Mouse (Mus musculus) testis, adult 2 months (tissue): ENCODE data around the gene Rab12. TPM values are rescaled to one million over a fixed set of nuclear protein-coding genes. Genes with fewer than 3 reads are reported as not detected.
"Not testable (repeated sequence)": the region's sequence is repeated elsewhere in the genome, so short reads cannot be mapped to it uniquely, and the experiment has no call there.

Experiments used
- H3K27ac ChIP-seq: fragments of 200-500 bp; 2 replicates; pipeline ENCODE4 v1.5.1; 2012; ENCODE audit warnings: low read depth, low read length; ENCODE audit not compliant: control insufficient read depth, insufficient read depth
- H3K27me3 ChIP-seq: fragments of 200-500 bp; 2 replicates; pipeline ENCODE4 v1.6.1; 2012; ENCODE audit warnings: mild to moderate bottlenecking, low read length, moderate library complexity; ENCODE audit not compliant: control insufficient read depth, insufficient read depth
- H3K36me3 ChIP-seq: fragments of 200-500 bp; 2 replicates; pipeline ENCODE4 v1.6.1; 2012; ENCODE audit warnings: mild to moderate bottlenecking, low read length; ENCODE audit not compliant: control insufficient read depth, insufficient read depth
- H3K4me1 ChIP-seq: fragments of 200-500 bp; 2 replicates; pipeline ENCODE4 v1.6.1; 2012; ENCODE audit warnings: low read length; ENCODE audit not compliant: control insufficient read depth, insufficient read depth
- H3K4me3 ChIP-seq: fragments of 200-500 bp; 2 replicates; pipeline ENCODE4 v1.5.1; 2012; ENCODE audit warnings: low read depth, mild to moderate bottlenecking, low read length, moderate library complexity, mixed read lengths; ENCODE audit not compliant: control insufficient read depth
- CTCF ChIP-seq: fragments of 200-500 bp; IDR thresholded peaks from 2 replicates; pipeline ENCODE4 v1.5.1; 2012; ENCODE audit warnings: low read depth, mild to moderate bottlenecking, inconsistent platforms, low read length, moderate library complexity; ENCODE audit not compliant: control insufficient read depth, insufficient read depth, insufficient replicate concordance
- POLR2A ChIP-seq: fragments of 200-500 bp; IDR thresholded peaks from 2 replicates; pipeline ENCODE4 v1.6.1; 2012; ENCODE audit warnings: low read depth, mild to moderate bottlenecking, inconsistent platforms, low read length, moderate library complexity; ENCODE audit not compliant: control insufficient read depth
- polyA plus RNA-seq: library from polyadenylated mRNA; depleted of rRNA; stranded (reverse); fragments of >200 nt; gene quantifications from 2 replicates; pipeline ENCODE4 v1.2.3, GENCODE M21; 2012

The Rab12 gene
- polyA plus RNA-seq, 1 experiment: 11.3 TPM

GRCm38 (mm10) chr17:66550486-66550885 is 31.0 kb upstream of the Rab12 start:
- Histone ChIP-seq H3K4me3 (no peak overlapping the region), H3K4me1 (peaks cover 2% of the 10 kb centered on the region), H3K36me3 (no peaks in the 10 kb centered on the region), H3K27ac (no peak overlapping the region), H3K27me3 (no peaks in the 10 kb centered on the region)
- TF ChIP-seq POLR2A (no peak), CTCF (peak; percentile 43; the same call in 1 of the 2 replicates)

GRCm38 (mm10) chr17:66532285-66532684 is 12.8 kb upstream of the Rab12 start:
- no peak overlapping the region for H3K4me3 ChIP-seq
- H3K4me1 ChIP-seq: no peaks in the 10 kb centered on the region
- TF ChIP-seq POLR2A (no peak), CTCF (no peak)
- H3K36me3 ChIP-seq: no peaks in the 10 kb centered on the region
- no peak overlapping the region for H3K27ac ChIP-seq
- no peaks in the 10 kb centered on the region for H3K27me3 ChIP-seq

GRCm38 (mm10) chr17:66523396-66523795 is 3.9 kb upstream of the Rab12 start:
- Histone ChIP-seq H3K27ac (no peak overlapping the region), H3K4me3 (no peak overlapping the region), H3K4me1 (peaks cover 9% of the 10 kb centered on the region), H3K36me3 (no peaks in the 10 kb centered on the region), H3K27me3 (no peaks in the 10 kb centered on the region; the same call in 1 of the 2 replicates)
- no peak for TF ChIP-seq POLR2A
- TF ChIP-seq CTCF: no peak

DNA sequence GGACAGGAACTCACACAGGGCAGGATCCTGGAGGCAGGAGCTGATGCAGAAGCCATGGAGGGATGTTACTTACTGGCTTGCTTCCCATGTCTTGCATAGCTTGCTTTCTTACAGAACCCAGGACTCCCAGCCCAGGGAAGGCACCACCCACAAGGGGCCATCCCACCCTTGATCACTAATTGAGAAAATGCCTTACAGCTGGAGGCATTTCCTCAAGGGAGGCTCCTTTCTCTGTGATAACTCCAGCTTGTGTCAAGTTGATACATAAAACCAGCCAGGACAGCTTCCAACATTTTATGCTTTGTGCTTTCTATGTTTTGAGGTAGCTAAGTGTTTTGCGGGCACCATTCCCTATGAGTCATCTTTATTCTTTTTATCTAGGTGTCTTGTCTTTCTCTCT is 3.1 kb upstream of the Rab12 start:
- not testable (repeated sequence) for H3K27me3 ChIP-seq, H3K4me3 ChIP-seq, H3K27ac ChIP-seq, H3K36me3 ChIP-seq
- peaks cover 13% of the 10 kb centered on the region for H3K4me1 ChIP-seq

DNA sequence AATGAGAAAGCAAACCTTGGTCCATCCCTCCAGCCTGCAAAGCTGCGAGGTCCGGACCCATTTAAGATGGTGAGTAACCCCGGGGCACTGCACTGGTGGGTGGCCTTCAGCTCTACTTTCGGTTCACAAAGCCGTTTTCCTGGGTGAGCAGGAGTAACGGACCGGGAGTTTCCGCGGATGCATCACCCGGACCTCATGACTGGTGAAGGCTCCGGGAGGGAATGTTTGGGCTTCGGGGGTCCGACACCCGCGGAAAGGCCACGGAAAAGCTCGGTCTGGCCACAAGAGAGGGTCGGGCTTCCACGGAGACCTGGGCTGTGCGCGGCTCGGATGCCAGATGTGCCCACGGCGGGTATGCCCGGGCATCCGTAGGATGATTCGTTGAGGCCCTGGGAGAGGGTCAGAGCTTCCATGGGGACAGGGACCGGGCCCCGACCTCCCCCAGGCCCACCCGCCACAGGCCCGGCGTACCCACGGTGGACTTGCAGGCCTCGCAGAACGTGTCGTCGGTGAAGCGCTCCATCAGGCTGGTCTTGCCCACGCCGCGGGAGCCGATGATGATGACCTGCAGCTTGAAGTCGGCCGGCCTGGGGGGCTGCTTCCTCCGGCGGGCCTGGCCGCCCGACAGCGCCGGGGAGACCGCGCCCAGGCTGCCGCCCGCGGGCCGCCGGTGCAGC is 514 bp downstream of the Rab12 start:
- TF ChIP-seq POLR2A: no peak
- no peak for TF ChIP-seq CTCF
- H3K27me3 ChIP-seq: no peaks in the 10 kb centered on the region; the same call in 1 of the 2 replicates
- H3K36me3 ChIP-seq: no peaks in the 10 kb centered on the region
- H3K27ac ChIP-seq: peak overlapping the region; percentile 61
- H3K4me3 ChIP-seq: peak overlapping the region; percentile 82
- peaks cover 13% of the 10 kb centered on the region for H3K4me1 ChIP-seq

- Histone ChIP-seq H3K36me3 (no peaks in the 10 kb centered on the region), H3K4me3 (no peak overlapping the region), H3K27me3 (no peaks in the 10 kb centered on the region; the same call in 1 of the 2 replicates), H3K4me1 (peaks cover 18% of the 10 kb centered on the region), H3K27ac (no peak overlapping the region)
- TF ChIP-seq POLR2A (no peak), CTCF (no peak)
Measured at GRCm38 (mm10) chr17:66516953-66517352, 2.6 kb downstream of the Rab12 start.

DNA sequence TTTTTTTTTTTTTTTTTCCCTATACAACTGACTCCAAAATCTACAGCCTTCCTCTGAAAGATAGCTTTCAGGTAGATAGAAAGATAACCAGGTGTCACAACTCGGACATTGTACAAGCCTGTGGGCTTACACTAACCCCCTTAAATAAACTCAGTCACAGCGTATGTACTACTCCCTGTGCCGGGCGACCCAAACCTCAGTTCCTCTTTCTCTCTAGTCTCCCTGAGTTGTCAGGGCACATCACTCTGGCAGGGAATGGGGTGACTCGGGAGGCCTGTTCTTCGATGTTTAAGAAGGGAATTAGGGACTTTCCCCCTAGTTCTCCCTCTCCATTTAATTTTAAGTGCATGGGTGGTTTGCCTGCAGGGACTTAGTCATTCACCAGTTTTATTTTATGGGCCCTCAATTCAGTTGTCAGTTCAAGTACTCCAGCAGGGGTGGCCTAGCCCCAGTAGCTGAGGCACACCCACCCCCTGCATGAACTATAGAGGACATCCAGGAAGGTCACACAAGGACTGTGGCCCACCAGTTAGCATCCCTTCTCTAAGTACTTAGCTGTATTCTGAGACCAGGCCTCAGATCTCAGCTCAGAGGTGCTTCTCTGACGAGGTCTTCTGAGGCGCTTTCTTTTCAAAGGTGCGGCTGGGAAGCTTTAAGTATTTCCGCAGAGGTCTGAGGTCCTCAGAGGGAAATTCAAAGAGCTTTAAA is 5.1 kb downstream of the Rab12 start:
- no peaks in the 10 kb centered on the region for H3K36me3 ChIP-seq

More for the DNA sequence above, 5.1 kb downstream of the Rab12 start:
- Histone ChIP-seq H3K4me3 (no peak overlapping the region), H3K4me1 (peaks cover 16% of the 10 kb centered on the region), H3K27ac (no peak overlapping the region), H3K27me3 (no peaks in the 10 kb centered on the region; the same call in 1 of the 2 replicates)
- TF ChIP-seq POLR2A: no peak
- TF ChIP-seq CTCF: no peak
